Mouse (Mus musculus): ENCODE results near the gene Gm13030.
"Not testable (repeated sequence)": the region's sequence is repeated elsewhere in the genome, so short reads cannot be mapped to it uniquely, and the experiment has no call there.

Gene Gm13030

GRCm38 (mm10) chr4:138873864-138874263 is at the start of gene Gm13030:
Gene Gm13030 (minus strand): TSS chr4:138873964.
- DNase-seq (ENCODE audit: extremely low read depth, low read depth): no peak

GRCm38 (mm10) chr4:138922131-138922459 is 48.3 kb upstream of the Gm13030 start:
- DNase-seq (ENCODE audit: extremely low read depth, low read depth): peak; percentile 51

GRCm38 (mm10) chr4:138921254-138922130 is 47.7 kb upstream of the Gm13030 start:
- no peak for DNase-seq (ENCODE audit: extremely low read depth, low read depth)

- no peak for DNase-seq (ENCODE audit: extremely low read depth, low read depth)
Measured at GRCm38 (mm10) chr4:138917282-138917681, 43.5 kb upstream of the Gm13030 start.

GRCm38 (mm10) chr4:138913797-138914196 is 40.0 kb upstream of the Gm13030 start, which contains the start of gene Otud3:
Gene Otud3 (minus strand): TSS chr4:138913945.
- peak; percentile 80 for DNase-seq (ENCODE audit: extremely low read depth, low read depth)

- no peak for DNase-seq (ENCODE audit: extremely low read depth, low read depth)
Measured at GRCm38 (mm10) chr4:138913141-138913787, 39.5 kb upstream of the Gm13030 start.

GRCm38 (mm10) chr4:138905624-138906337 is 32.0 kb upstream of the Gm13030 start:
- DNase-seq (ENCODE audit: extremely low read depth, low read depth): no peak

GRCm38 (mm10) chr4:138899361-138899760 is 25.6 kb upstream of the Gm13030 start:
- no peak for DNase-seq (ENCODE audit: extremely low read depth, low read depth)

GRCm38 (mm10) chr4:138893789-138894188 is 20.0 kb upstream of the Gm13030 start:
- DNase-seq (ENCODE audit: extremely low read depth, low read depth): not testable (repeated sequence)

- no peak for DNase-seq (ENCODE audit: extremely low read depth, low read depth)
Measured at GRCm38 (mm10) chr4:138892655-138893054, 18.9 kb upstream of the Gm13030 start.

- no peak for DNase-seq (ENCODE audit: extremely low read depth, low read depth)
Measured at GRCm38 (mm10) chr4:138889635-138890034, 15.9 kb upstream of the Gm13030 start.

GRCm38 (mm10) chr4:138889165-138889564 is 15.4 kb upstream of the Gm13030 start:
- no peak for DNase-seq (ENCODE audit: extremely low read depth, low read depth)

GRCm38 (mm10) chr4:138884261-138884660 is 10.5 kb upstream of the Gm13030 start:
- DNase-seq (ENCODE audit: extremely low read depth, low read depth): peak; percentile 82

GRCm38 (mm10) chr4:138882179-138882578 is 8.4 kb upstream of the Gm13030 start:
- no peak for DNase-seq (ENCODE audit: extremely low read depth, low read depth)

GRCm38 (mm10) chr4:138880811-138881584 is 7.2 kb upstream of the Gm13030 start:
- no peak for DNase-seq (ENCODE audit: extremely low read depth, low read depth)

- no peak for DNase-seq (ENCODE audit: extremely low read depth, low read depth)
Measured at GRCm38 (mm10) chr4:138879808-138880207, 6.0 kb upstream of the Gm13030 start.

- no peak for DNase-seq (ENCODE audit: extremely low read depth, low read depth)
Measured at GRCm38 (mm10) chr4:138878783-138879182, 5.0 kb upstream of the Gm13030 start.

GRCm38 (mm10) chr4:138877731-138878130 is 4.0 kb upstream of the Gm13030 start, which contains the start of gene Pla2g2e:
Gene Pla2g2e (plus strand): TSS chr4:138877942.
- DNase-seq (ENCODE audit: extremely low read depth, low read depth): no peak

GRCm38 (mm10) chr4:138875986-138876385 is 2.2 kb upstream of the Gm13030 start:
- no peak for DNase-seq (ENCODE audit: extremely low read depth, low read depth)

GRCm38 (mm10) chr4:138875275-138875674 is 1.5 kb upstream of the Gm13030 start:
- not testable (repeated sequence) for DNase-seq (ENCODE audit: extremely low read depth, low read depth)

- DNase-seq (ENCODE audit: extremely low read depth, low read depth): no peak
Measured at GRCm38 (mm10) chr4:138868666-138869065, 5.1 kb downstream of the Gm13030 start.

Measured in MEL-GATA-1-ER (cell line).